Mouse (Mus musculus) heart, postnatal 0 days (tissue): ENCODE measurements at regions not wholly inside any gene's neighbourhood (a gene's known extent, or its start where the extent isn't known, plus 50 kb on each side); places are given as distances from the start of the nearest gene placed in this dataset.

Experiments used
- CTCF ChIP-seq: IDR thresholded peaks from 2 replicates; pipeline ENCODE4 v1.5.1; 2016; ENCODE audit warnings: antibody characterized with exemption, control low read depth, low read depth
- EP300 ChIP-seq: IDR thresholded peaks from 2 replicates; pipeline ENCODE4 v1.6.1; 2016; ENCODE audit warnings: antibody characterized with exemption, low read depth

- no peak for TF ChIP-seq EP300
- no peak for TF ChIP-seq CTCF
Measured at GRCm38 (mm10) chr15:97455672-97456071, 208.6 kb upstream of the Amigo2 start.
